In genomic region chr11:63834631-63835030, GRCm38 (mm10) we compare ENCODE assay signal across 25 mouse cellular contexts.
DNase-seq lines count a peak whose midpoint lies in the region; ATAC-seq and TF ChIP-seq lines count a peak whose summit lies in the region.
"Had no signal": no experiment of that assay in that cellular context is flagged by ENCODE, and none has a peak within 500 bp of the region (broad histone marks: within the 10 kb centered on the region; RNA-seq: fewer than 3 reads in every experiment).

No protein-coding gene starts in this region.

- peaks cover 57% of the 10 kb centered on the region for H3K4me1 ChIP-seq in heart, embryonic 13.5 days
- H3K4me1 ChIP-seq in hindbrain, embryonic 14.5 days (replicated peaks; ENCODE audit: control insufficient read depth, insufficient read depth, low read length): no peaks in the 10 kb centered on the region
- no peaks in the 10 kb centered on the region for H3K4me1 ChIP-seq in hindbrain, embryonic 11.5 days (replicated peaks; ENCODE audit: control insufficient read depth, insufficient read depth, low read length)
- H3K4me1 ChIP-seq in midbrain, embryonic 12.5 days: peaks cover 4% of the 10 kb centered on the region; the same call in 1 of the 2 replicates
- H3K4me1 ChIP-seq: liver, embryonic 12.5 days; neural tube, embryonic 12.5 days had no signal

- no peak for TF ChIP-seq CTCF in brain, embryonic 14.5 days (IDR thresholded peaks at IDR 0.05; ENCODE audit: borderline replicate concordance, extremely low read depth, insufficient read depth, insufficient read length)

- H3K4me2 ChIP-seq in heart, embryonic 13.5 days: peak overlapping the region; percentile 55
- no peak overlapping the region for H3K4me2 ChIP-seq in hindbrain, embryonic 14.5 days (replicated peaks)
- no peak overlapping the region for H3K4me2 ChIP-seq in hindbrain, embryonic 11.5 days (replicated peaks; ENCODE audit: low read depth, low read length)
- no peak overlapping the region for H3K4me2 ChIP-seq in midbrain, embryonic 12.5 days (replicated peaks)
- H3K4me2 ChIP-seq: hindbrain, embryonic 12.5 days; liver, embryonic 12.5 days; neural tube, embryonic 12.5 days had no signal

- intact Hi-C loops in heart, postnatal 14 days (cut with DNase I): no loop called here

- WGBS in heart, embryonic 13.5 days: 46% methylated on average over 7 of the region's 7 CpGs
- WGBS in hindbrain, embryonic 14.5 days: 24% methylated on average over 7 of the region's 7 CpGs
- 47% methylated on average over 7 of the region's 7 CpGs for WGBS in hindbrain, embryonic 11.5 days
- 46% methylated on average over 7 of the region's 7 CpGs for WGBS in midbrain, embryonic 12.5 days

- no peak overlapping the region for H3K4me3 ChIP-seq in heart, embryonic 13.5 days
- H3K4me3 ChIP-seq in hindbrain, embryonic 14.5 days (replicated peaks; ENCODE audit: low read length): no peak overlapping the region
- no peak overlapping the region for H3K4me3 ChIP-seq in hindbrain, embryonic 11.5 days (ENCODE audit: low read depth, low read length)
- no peak overlapping the region for H3K4me3 ChIP-seq in midbrain, embryonic 12.5 days
- H3K4me3 ChIP-seq: forebrain, embryonic 10.5 days; hindbrain, embryonic 12.5 days; layer of hippocampus, adult 2 months; liver, embryonic 12.5 days; neural tube, embryonic 12.5 days had no signal

- no peaks in the 10 kb centered on the region for H3K9me3 ChIP-seq in heart, embryonic 13.5 days
- no peaks in the 10 kb centered on the region for H3K9me3 ChIP-seq in hindbrain, embryonic 14.5 days (ENCODE audit: control insufficient read depth, low read length)
- no peaks in the 10 kb centered on the region for H3K9me3 ChIP-seq in hindbrain, embryonic 11.5 days (ENCODE audit: control insufficient read depth, low read length)
- H3K9me3 ChIP-seq in midbrain, embryonic 12.5 days: no peaks in the 10 kb centered on the region
- H3K9me3 ChIP-seq: forebrain, embryonic 10.5 days; hindbrain, embryonic 12.5 days; liver, embryonic 12.5 days; neural tube, embryonic 12.5 days had no signal

- H3K27ac ChIP-seq in heart, embryonic 13.5 days (replicated peaks): peak overlapping the region; percentile 85
- no peak overlapping the region for H3K27ac ChIP-seq in hindbrain, embryonic 14.5 days
- no peak overlapping the region for H3K27ac ChIP-seq in hindbrain, embryonic 11.5 days (ENCODE audit: low read depth, low read length)
- 0 out of 2 replicates have a peak overlapping the region, but pooled peaks have one; percentile 15 for H3K27ac ChIP-seq in midbrain, embryonic 12.5 days (replicated peaks)
- H3K27ac ChIP-seq: forebrain, embryonic 10.5 days; hindbrain, embryonic 12.5 days; layer of hippocampus, adult 2 months; liver, embryonic 12.5 days; neural tube, embryonic 12.5 days had no signal

- no peaks in the 10 kb centered on the region for H3K36me3 ChIP-seq in heart, embryonic 13.5 days
- no peaks in the 10 kb centered on the region for H3K36me3 ChIP-seq in hindbrain, embryonic 14.5 days (replicated peaks; ENCODE audit: control insufficient read depth, insufficient read depth)
- H3K36me3 ChIP-seq in hindbrain, embryonic 11.5 days (ENCODE audit: control insufficient read depth, insufficient read depth, low read length): no peaks in the 10 kb centered on the region
- no peaks in the 10 kb centered on the region for H3K36me3 ChIP-seq in midbrain, embryonic 12.5 days
- H3K36me3 ChIP-seq: forebrain, embryonic 10.5 days; hindbrain, embryonic 12.5 days; liver, embryonic 12.5 days; neural tube, embryonic 12.5 days had no signal

- no peak for ATAC-seq in heart, embryonic 13.5 days (ENCODE audit: extremely low read depth, insufficient number of reproducible peaks, low FRiP score, low TSS enrichment)
- no peak for ATAC-seq in hindbrain, embryonic 14.5 days (ENCODE audit: low FRiP score)
- no peak for ATAC-seq in hindbrain, embryonic 11.5 days (ENCODE audit: low FRiP score)
- ATAC-seq in midbrain, embryonic 12.5 days (ENCODE audit: low FRiP score, low read depth): no peak
- ATAC-seq in megakaryocyte-erythroid progenitor cell, adult 5-6 weeks (replicated peaks; ENCODE audit: low FRiP score, low TSS enrichment, poor library complexity, severe bottlenecking): no peak
- ATAC-seq: inflammation-experienced regulatory T-cells, adult 6 months; liver, embryonic 12.5 days had no signal

- DNase-seq in heart, postnatal 14 days: no peak
- DNase-seq in hindbrain, embryonic 14.5 days (ENCODE audit: low spot score): peak; percentile 21
- no peak for DNase-seq in hindbrain, embryonic 11.5 days (ENCODE audit: low spot score)
- peak; percentile 59 for DNase-seq in brain, embryonic 14.5 days (ENCODE audit: low read depth)
- no peak for DNase-seq in adrenal gland, adult 18-20 months (ENCODE audit: low spot score in 2 of 2)
- DNase-seq: adrenal gland, adult 8-10 months; cerebellum, adult 18-20 months; cerebellum, postnatal 14 days; gastrocnemius, postnatal 25 days; kidney, adult 8-10 months; kidney, postnatal 10 days; lung, adult 2 months; lung, postnatal 14 days; right cerebral cortex, adult 18-20 months; right cerebral cortex, postnatal 4 days; thymus, postnatal 14 days had no signal

- no peak for TF ChIP-seq POLR2A in brain, embryonic 14.5 days (IDR thresholded peaks at IDR 0.05; ENCODE audit: borderline replicate concordance, extremely low read depth, insufficient read depth, insufficient read length, poor library complexity, severe bottlenecking)

- H3K27me3 ChIP-seq in heart, embryonic 13.5 days (replicated peaks): no peaks in the 10 kb centered on the region
- H3K27me3 ChIP-seq in hindbrain, embryonic 14.5 days (ENCODE audit: control insufficient read depth, insufficient read depth, low read length): no peaks in the 10 kb centered on the region
- no peaks in the 10 kb centered on the region for H3K27me3 ChIP-seq in hindbrain, embryonic 11.5 days (ENCODE audit: control insufficient read depth, insufficient read depth, low read length)
- no peaks in the 10 kb centered on the region for H3K27me3 ChIP-seq in midbrain, embryonic 12.5 days
- H3K27me3 ChIP-seq: hindbrain, embryonic 12.5 days; liver, embryonic 12.5 days; neural tube, embryonic 12.5 days had no signal

- no peak overlapping the region for H3K9ac ChIP-seq in heart, embryonic 13.5 days
- no peak overlapping the region for H3K9ac ChIP-seq in hindbrain, embryonic 14.5 days
- H3K9ac ChIP-seq in hindbrain, embryonic 11.5 days (ENCODE audit: low read depth, low read length): no peak overlapping the region
- no peak overlapping the region for H3K9ac ChIP-seq in midbrain, embryonic 12.5 days (replicated peaks)
- H3K9ac ChIP-seq: hindbrain, embryonic 12.5 days; liver, embryonic 12.5 days; neural tube, embryonic 12.5 days had no signal

Comparison
In these comparisons a context has a peak if more than half of its experiments do, and no peak if none do; other contexts are left out.
1. DNase-seq: peak in hindbrain, embryonic 14.5 days (single experiment) and brain, embryonic 14.5 days (single experiment); none in heart, postnatal 14 days (0 of 2), hindbrain, embryonic 11.5 days (single experiment) and adrenal gland, adult 18-20 months (0 of 2).
2. H3K27ac ChIP-seq: peak in heart, embryonic 13.5 days (single experiment) and midbrain, embryonic 12.5 days (single experiment); none in hindbrain, embryonic 14.5 days (single experiment) and hindbrain, embryonic 11.5 days (single experiment).